Mouse (Mus musculus) cerebellum, adult 2 months (tissue): Measurements from ENCODE around the gene Sept5. TPM values are rescaled to one million over a fixed set of nuclear protein-coding genes. Genes with fewer than 3 reads are reported as not detected.

ENCODE experiments used
- DNase-seq, 2 experiments: peaks; one replicate each; pipeline ENCODE4 v3.0.0; 2021
- H3K27ac ChIP-seq: fragments of 200-500 bp; 2 replicates; pipeline ENCODE4 v1.5.1; 2012; ENCODE audit warnings: low read length, control low read depth, inconsistent platforms; ENCODE audit not compliant: insufficient read depth
- H3K27me3 ChIP-seq: fragments of 200-500 bp; 2 replicates; pipeline ENCODE4 v1.6.1; 2012; ENCODE audit warnings: inconsistent platforms, mild to moderate bottlenecking, low read length, moderate library complexity; ENCODE audit not compliant: control insufficient read depth, insufficient read depth
- H3K4me1 ChIP-seq: fragments of 200-500 bp; 2 replicates; pipeline ENCODE4 v1.6.1; 2011; ENCODE audit warnings: low read length; ENCODE audit not compliant: control insufficient read depth, insufficient read depth
- H3K4me3 ChIP-seq: fragments of 200-500 bp; replicated peaks from 2 replicates; pipeline ENCODE3; 2011; ENCODE audit warnings: mild to moderate bottlenecking, low read depth, low read length, control low read depth; ENCODE audit not compliant: insufficient read depth
- CTCF ChIP-seq: fragments of 200-500 bp; IDR thresholded peaks from 2 replicates; pipeline ENCODE4 v1.5.1; 2011; ENCODE audit warnings: low read depth, mild to moderate bottlenecking, control low read depth, low read length, moderate library complexity, borderline replicate concordance; ENCODE audit not compliant: insufficient read depth
- POLR2A ChIP-seq: fragments of 200-500 bp; IDR thresholded peaks from 2 replicates; pipeline ENCODE4 v1.6.1; 2011; ENCODE audit warnings: low read length, control low read depth, borderline replicate concordance; ENCODE audit not compliant: insufficient read depth
- WGBS: fragments of 180-500 bp; shearing (Covaris S2); methylation state at CpG from one replicate; pipeline ENCODE4 v1.1.7; 2018; 5-methylcytosine and 5-hydroxymethylcytosine counted together
- polyA plus RNA-seq: library from polyadenylated mRNA; depleted of rRNA; stranded (reverse); fragments of >200 nt; gene quantifications from 2 replicates; pipeline ENCODE4 v1.2.3, GENCODE M21; 2012

The Sept5 gene
- polyA plus RNA-seq, 1 experiment: 328 TPM

GRCm38 (mm10) chr16:18623751-18624540 is 5.8 kb downstream of the Sept5 start:
- DNase-seq: peak; percentile 54 to 63
- TF ChIP-seq CTCF: no peak
- no peak for TF ChIP-seq POLR2A
- WGBS: 37% methylated on average over 15 of the region's 15 CpGs
- Histone ChIP-seq H3K27me3 (no peaks in the 10 kb centered on the region), H3K4me3 (no peak overlapping the region), H3K4me1 (peaks cover 33% of the 10 kb centered on the region), H3K27ac (no peak overlapping the region)

GRCm38 (mm10) chr16:18622916-18623750 is 6.6 kb downstream of the Sept5 start:
- Histone ChIP-seq H3K27ac (no peak overlapping the region), H3K4me3 (no peak overlapping the region), H3K27me3 (no peaks in the 10 kb centered on the region), H3K4me1 (peaks cover 27% of the 10 kb centered on the region)
- peak; percentile 29 to 52 for DNase-seq
- no peak for TF ChIP-seq POLR2A
- TF ChIP-seq CTCF: no peak; the same call in 1 of the 2 replicates
- 71% methylated on average over 29 of the region's 29 CpGs for WGBS

GRCm38 (mm10) chr16:18622019-18622418 is 7.7 kb downstream of the Sept5 start, which contains the start of gene Gp1bb:
Gp1bb (minus strand) TSS chr16:18622403.
- no peak for TF ChIP-seq POLR2A
- no peak for TF ChIP-seq CTCF
- WGBS: 71% methylated on average over 17 of the region's 17 CpGs
- peak within 1 kb of the TSS; percentile 49 for H3K4me3 ChIP-seq
- DNase-seq: peak in 1 of 2 experiments; percentile 20
- H3K4me1 ChIP-seq: peaks cover 20% of the 10 kb centered on the region
- no peak within 1 kb of the TSS for H3K27ac ChIP-seq
- H3K27me3 ChIP-seq: no peaks in the 10 kb centered on the region

- Histone ChIP-seq H3K27me3 (no peaks in the 10 kb centered on the region), H3K4me1 (peaks cover 17% of the 10 kb centered on the region), H3K27ac (no peak overlapping the region), H3K4me3 (peak overlapping the region; percentile 49)
- DNase-seq: peak; percentile 23 to 37
- TF ChIP-seq CTCF (no peak), POLR2A (no peak)
- WGBS: 31% methylated on average over 38 of the region's 38 CpGs
Observed at GRCm38 (mm10) chr16:18621362-18622001, 8.3 kb downstream of the Sept5 start.

GRCm38 (mm10) chr16:18620601-18621361 is 9.0 kb downstream of the Sept5 start:
- Histone ChIP-seq H3K27ac (no peak overlapping the region), H3K4me3 (peak overlapping the region; percentile 49), H3K4me1 (peaks cover 15% of the 10 kb centered on the region), H3K27me3 (no peaks in the 10 kb centered on the region)
- peak; percentile 67 to 68 for DNase-seq
- TF ChIP-seq CTCF: no peak
- TF ChIP-seq POLR2A: 0 out of 2 replicates have a peak, but pooled peaks have one; percentile 7
- WGBS: 1% methylated on average over 74 of the region's 74 CpGs

- peaks cover 12% of the 10 kb centered on the region for H3K4me1 ChIP-seq
- no peak for TF ChIP-seq POLR2A
- no peak for TF ChIP-seq CTCF
- no peak for DNase-seq
- peak overlapping the region; percentile 49 for H3K4me3 ChIP-seq
- H3K27me3 ChIP-seq: no peaks in the 10 kb centered on the region
- WGBS: 48% methylated on average over 6 of the region's 6 CpGs
- no peak overlapping the region for H3K27ac ChIP-seq
Observed at GRCm38 (mm10) chr16:18620201-18620600, 9.6 kb downstream of the Sept5 start.

GRCm38 (mm10) chr16:18619110-18619509 is 10.6 kb downstream of the Sept5 start:
- Histone ChIP-seq H3K27me3 (no peaks in the 10 kb centered on the region), H3K27ac (no peak overlapping the region), H3K4me3 (no peak overlapping the region), H3K4me1 (peaks cover 5% of the 10 kb centered on the region)
- DNase-seq: no peak
- TF ChIP-seq CTCF (no peak), POLR2A (no peak)
- WGBS: 82% methylated on average over 4 of the region's 4 CpGs
